Mouse (Mus musculus): ENCODE data around the gene L3mbtl1. TPM values are rescaled to one million over a fixed set of nuclear protein-coding genes. Genes with fewer than 3 reads are reported as not detected.

The L3mbtl1 gene
- polyA plus RNA-seq, 1 experiment from 2014 or later: 6.0 TPM

- H3K36me3 ChIP-seq: no peaks in the 10 kb centered on the region
- H3K27ac ChIP-seq (replicated peaks): no peak overlapping the region
- no peak overlapping the region for H3K9ac ChIP-seq (replicated peaks)
- peaks cover 4% of the 10 kb centered on the region; the same call in 1 of the 2 replicates for H3K27me3 ChIP-seq (replicated peaks)
- no peak for ATAC-seq (ENCODE audit: low FRiP score)
- WGBS: 93% methylated on average over 5 of the region's 5 CpGs
- no peak overlapping the region for H3K4me2 ChIP-seq
- H3K9me3 ChIP-seq (replicated peaks): no peaks in the 10 kb centered on the region
- no peak overlapping the region for H3K4me3 ChIP-seq (replicated peaks)
- peaks cover 15% of the 10 kb centered on the region for H3K4me1 ChIP-seq
Observed at GRCm38 (mm10) chr2:162946964-162947363, 3.7 kb downstream of the L3mbtl1 start.

DNA sequence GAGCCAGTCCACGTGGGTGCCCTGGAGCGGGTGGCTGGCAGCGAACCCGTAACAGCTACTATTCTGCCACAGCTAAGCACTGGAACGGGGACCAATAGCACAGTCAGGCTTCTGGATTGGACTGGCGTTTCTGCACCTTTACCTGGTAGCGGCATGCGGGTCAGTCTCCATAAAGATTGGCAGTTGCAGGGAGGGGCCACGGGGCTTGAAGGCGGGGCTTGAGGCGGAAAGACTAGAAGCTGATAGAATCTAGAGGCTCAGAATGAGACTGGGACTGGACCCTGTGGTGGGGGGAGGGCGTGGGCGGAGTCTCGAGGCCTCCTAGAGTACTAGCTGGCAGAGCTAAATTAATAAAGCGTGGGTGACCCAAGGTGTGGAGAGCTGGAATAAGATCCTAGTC, 4.5 kb downstream of the L3mbtl1 start:
- peaks cover 4% of the 10 kb centered on the region; the same call in 1 of the 2 replicates for H3K27me3 ChIP-seq (replicated peaks)
- H3K36me3 ChIP-seq: no peaks in the 10 kb centered on the region
- peak overlapping the region; percentile 18 for H3K4me3 ChIP-seq (replicated peaks)
- H3K9me3 ChIP-seq (replicated peaks): no peaks in the 10 kb centered on the region
- H3K9ac ChIP-seq (replicated peaks): no peak overlapping the region
- H3K4me1 ChIP-seq: peaks cover 11% of the 10 kb centered on the region
- 0 out of 2 replicates have a peak, but pooled peaks have one; percentile 15 for ATAC-seq (ENCODE audit: low FRiP score)
- peak overlapping the region; percentile 47 for H3K4me2 ChIP-seq
- no peak overlapping the region for H3K27ac ChIP-seq (replicated peaks)
- WGBS: 40% methylated on average over 15 of the region's 15 CpGs

DNA sequence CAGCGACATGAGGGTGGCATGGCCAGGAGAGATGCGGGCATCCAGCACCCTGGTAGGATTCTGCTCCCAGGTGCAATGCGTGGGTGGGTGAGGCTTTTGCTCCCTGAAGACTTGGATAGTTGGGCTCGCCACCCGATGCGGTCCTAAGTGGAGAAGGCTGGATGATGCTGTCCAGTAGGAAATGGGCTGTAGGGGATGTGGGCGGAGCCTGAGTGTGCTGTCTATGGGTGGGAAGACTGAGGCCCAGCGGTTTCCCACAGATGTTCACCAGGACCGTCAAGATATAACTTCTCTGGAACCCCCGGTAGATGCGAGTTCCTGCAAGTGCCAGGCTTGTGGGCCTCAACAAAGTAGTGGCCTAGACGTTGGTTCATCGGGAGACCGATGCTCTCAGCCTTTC, 4.9 kb downstream of the L3mbtl1 start:
- Histone ChIP-seq H3K9ac (replicated peaks) (no peak overlapping the region), H3K4me3 (replicated peaks) (peak overlapping the region; percentile 18), H3K27me3 (replicated peaks) (peaks cover 4% of the 10 kb centered on the region; the same call in 1 of the 2 replicates), H3K36me3 (no peaks in the 10 kb centered on the region), H3K4me2 (peak overlapping the region; percentile 47), H3K9me3 (replicated peaks) (no peaks in the 10 kb centered on the region), H3K4me1 (peaks cover 7% of the 10 kb centered on the region; the same call in 1 of the 2 replicates), H3K27ac (replicated peaks) (no peak overlapping the region)
- WGBS: 55% methylated on average over 14 of the region's 14 CpGs
- ATAC-seq (ENCODE audit: low FRiP score): no peak

DNA sequence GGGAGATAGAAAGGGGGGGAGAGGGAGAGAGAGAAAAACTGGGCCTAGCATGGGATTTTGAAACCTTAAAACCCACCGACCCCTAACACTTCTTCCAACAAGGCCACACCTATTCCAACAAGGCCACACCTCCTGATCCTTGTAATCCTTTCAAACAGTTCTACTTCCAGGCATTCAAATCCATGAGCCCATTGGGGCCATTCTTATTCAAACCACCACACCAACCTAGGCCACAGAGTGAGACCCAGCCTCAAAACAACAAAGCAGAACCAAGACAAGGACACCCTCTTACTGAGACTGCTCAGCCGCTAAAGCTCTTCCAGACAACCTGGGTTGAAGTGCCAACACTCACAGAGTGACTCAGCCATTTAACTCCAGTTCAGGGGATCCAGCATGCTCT, 7.5 kb downstream of the L3mbtl1 start:
- WGBS: 98% methylated on average over 2 of the region's 2 CpGs
- H3K27ac ChIP-seq (replicated peaks): no peak overlapping the region
- ATAC-seq (ENCODE audit: low FRiP score): no peak

DNA sequence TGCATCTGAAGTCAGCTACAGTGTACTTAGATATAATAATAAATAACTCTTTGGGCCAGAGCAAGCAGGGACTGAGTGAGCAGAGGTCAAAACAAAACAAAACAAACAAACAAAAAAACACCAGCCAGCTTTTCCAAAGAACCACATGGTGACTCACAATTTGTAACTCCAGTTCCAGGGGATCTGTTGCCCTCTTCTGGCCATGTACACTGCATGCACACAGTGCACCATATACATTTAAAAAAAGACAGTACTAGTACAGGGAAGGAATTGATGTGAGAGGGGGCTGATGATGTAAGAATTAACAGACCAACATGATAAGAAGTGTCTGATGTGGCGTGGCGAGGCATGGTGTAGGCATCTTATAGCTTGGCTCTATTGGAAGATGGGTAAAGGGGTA, 13.6 kb downstream of the L3mbtl1 start:
- H3K4me3 ChIP-seq (replicated peaks): no peak overlapping the region
- ATAC-seq (ENCODE audit: low FRiP score): no peak
- WGBS: 97% methylated on average over 2 of the region's 2 CpGs
- H3K36me3 ChIP-seq: no peaks in the 10 kb centered on the region
- H3K4me2 ChIP-seq: no peak overlapping the region
- H3K27me3 ChIP-seq (replicated peaks): no peaks in the 10 kb centered on the region; the same call in 1 of the 2 replicates
- H3K9me3 ChIP-seq (replicated peaks): no peaks in the 10 kb centered on the region
- no peaks in the 10 kb centered on the region for H3K4me1 ChIP-seq
- no peak overlapping the region for H3K9ac ChIP-seq (replicated peaks)
- H3K27ac ChIP-seq (replicated peaks): no peak overlapping the region

More for the DNA sequence above, 7.5 kb downstream of the L3mbtl1 start:
- no peaks in the 10 kb centered on the region for H3K36me3 ChIP-seq
- H3K4me2 ChIP-seq: no peak overlapping the region
- no peak overlapping the region for H3K9ac ChIP-seq (replicated peaks)
- H3K9me3 ChIP-seq (replicated peaks): no peaks in the 10 kb centered on the region
- H3K4me3 ChIP-seq (replicated peaks): no peak overlapping the region
- no peaks in the 10 kb centered on the region for H3K27me3 ChIP-seq (replicated peaks)
- H3K4me1 ChIP-seq: no peaks in the 10 kb centered on the region

DNA sequence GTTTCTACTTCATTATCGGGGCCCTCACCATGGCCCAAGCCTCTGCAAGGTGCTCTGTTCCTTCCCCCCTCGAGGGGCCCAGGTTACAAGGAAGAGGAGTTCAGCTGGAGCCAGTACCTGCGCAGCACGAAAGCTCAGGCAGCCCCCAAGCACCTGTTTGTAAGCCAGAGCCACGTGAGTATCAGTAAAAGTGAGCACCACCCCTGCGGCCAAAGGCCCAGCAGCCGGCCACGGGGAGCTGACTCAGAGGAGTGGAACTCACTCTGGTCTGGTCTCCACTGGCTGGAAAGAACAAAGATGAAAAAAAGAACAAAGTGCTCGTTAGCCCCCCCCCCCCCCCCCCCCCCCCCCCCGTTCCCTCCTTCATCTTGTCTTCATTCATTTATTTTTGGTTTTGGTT, 18.0 kb downstream of the L3mbtl1 start:
- no peak overlapping the region for H3K9ac ChIP-seq (replicated peaks)
- no peaks in the 10 kb centered on the region for H3K36me3 ChIP-seq
- no peak for ATAC-seq (ENCODE audit: low FRiP score)
- H3K27me3 ChIP-seq (replicated peaks): no peaks in the 10 kb centered on the region
- no peak overlapping the region for H3K4me3 ChIP-seq (replicated peaks)
- H3K4me2 ChIP-seq: no peak overlapping the region
- H3K27ac ChIP-seq (replicated peaks): no peak overlapping the region
- WGBS: 82% methylated on average over 8 of the region's 10 CpGs
- no peaks in the 10 kb centered on the region for H3K4me1 ChIP-seq
- no peaks in the 10 kb centered on the region for H3K9me3 ChIP-seq (replicated peaks)

- H3K9me3 ChIP-seq (replicated peaks): no peaks in the 10 kb centered on the region
- no peak overlapping the region for H3K9ac ChIP-seq (replicated peaks)
- 0 out of 2 replicates have a peak, but pooled peaks cover 3% of the 10 kb centered on the region for H3K27me3 ChIP-seq (replicated peaks)
- no peak for ATAC-seq (ENCODE audit: low FRiP score)
- no peaks in the 10 kb centered on the region for H3K4me1 ChIP-seq
- no peak overlapping the region for H3K27ac ChIP-seq (replicated peaks)
- no peaks in the 10 kb centered on the region for H3K36me3 ChIP-seq
- WGBS: 89% methylated on average over 2 of the region's 2 CpGs
- H3K4me3 ChIP-seq (replicated peaks): no peak overlapping the region
- H3K4me2 ChIP-seq: no peak overlapping the region
Observed at GRCm38 (mm10) chr2:162966734-162967133, 23.5 kb downstream of the L3mbtl1 start.

- no peak for ATAC-seq (ENCODE audit: low FRiP score)
- peaks cover under 1% of the 10 kb centered on the region; the same call in 1 of the 2 replicates for H3K4me1 ChIP-seq
- 6% methylated on average over 5 of the region's 5 CpGs for WGBS
- no peak overlapping the region for H3K4me3 ChIP-seq (replicated peaks)
- 0 out of 2 replicates have a peak, but pooled peaks cover 3% of the 10 kb centered on the region for H3K27me3 ChIP-seq (replicated peaks)
- no peak overlapping the region for H3K27ac ChIP-seq (replicated peaks)
- H3K4me2 ChIP-seq: no peak overlapping the region
- no peaks in the 10 kb centered on the region for H3K9me3 ChIP-seq (replicated peaks)
- H3K9ac ChIP-seq (replicated peaks): no peak overlapping the region
- H3K36me3 ChIP-seq: no peaks in the 10 kb centered on the region
Observed at GRCm38 (mm10) chr2:162968357-162968756, 25.1 kb downstream of the L3mbtl1 start.

DNA sequence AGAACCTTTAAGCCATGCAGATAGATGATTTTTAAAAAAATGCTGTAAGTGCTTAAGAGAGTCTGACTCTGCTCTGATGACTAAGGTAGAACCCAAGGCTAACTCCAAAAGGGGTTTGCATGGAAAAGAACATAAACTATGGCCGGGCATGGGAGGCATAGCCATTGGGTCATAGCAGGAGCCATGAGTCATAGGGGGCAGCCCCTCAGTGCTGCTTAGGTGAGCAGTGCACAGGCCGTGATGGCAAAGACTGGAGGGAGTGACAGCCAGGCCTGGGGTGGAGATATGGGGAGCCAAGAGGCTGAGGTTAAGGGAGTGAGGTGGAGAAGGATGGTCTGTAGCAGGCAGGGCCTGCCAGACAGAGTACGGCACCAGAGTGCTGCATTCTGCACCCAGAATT, 25.8 kb downstream of the L3mbtl1 start:
- no peak overlapping the region for H3K27ac ChIP-seq (replicated peaks)
- H3K9ac ChIP-seq (replicated peaks): no peak overlapping the region
- no peak for ATAC-seq (ENCODE audit: low FRiP score)
- no peak overlapping the region for H3K4me3 ChIP-seq (replicated peaks)
- peaks cover 6% of the 10 kb centered on the region for H3K4me1 ChIP-seq
- no peaks in the 10 kb centered on the region for H3K36me3 ChIP-seq
- no peak overlapping the region for H3K4me2 ChIP-seq
- H3K9me3 ChIP-seq (replicated peaks): no peaks in the 10 kb centered on the region
- WGBS: 94% methylated on average over 3 of the region's 3 CpGs
- H3K27me3 ChIP-seq (replicated peaks): 0 out of 2 replicates have a peak, but pooled peaks cover 3% of the 10 kb centered on the region

GRCm38 (mm10) chr2:162970896-162971295, 27.6 kb downstream of the L3mbtl1 start:
- 87% methylated on average over 6 of the region's 6 CpGs for WGBS
- Histone ChIP-seq H3K9me3 (replicated peaks) (no peaks in the 10 kb centered on the region), H3K36me3 (no peaks in the 10 kb centered on the region), H3K27ac (replicated peaks) (no peak overlapping the region), H3K4me3 (replicated peaks) (no peak overlapping the region), H3K27me3 (replicated peaks) (0 out of 2 replicates have a peak, but pooled peaks cover 3% of the 10 kb centered on the region), H3K4me1 (peaks cover 16% of the 10 kb centered on the region), H3K9ac (replicated peaks) (no peak overlapping the region), H3K4me2 (no peak overlapping the region)
- ATAC-seq (ENCODE audit: low FRiP score): no peak

GRCm38 (mm10) chr2:162972752-162973151, 29.5 kb downstream of the L3mbtl1 start:
- ATAC-seq (ENCODE audit: low FRiP score): no peak
- 0 out of 2 replicates have a peak, but pooled peaks cover 3% of the 10 kb centered on the region for H3K27me3 ChIP-seq (replicated peaks)
- WGBS: 55% methylated on average over 7 of the region's 7 CpGs

DNA sequence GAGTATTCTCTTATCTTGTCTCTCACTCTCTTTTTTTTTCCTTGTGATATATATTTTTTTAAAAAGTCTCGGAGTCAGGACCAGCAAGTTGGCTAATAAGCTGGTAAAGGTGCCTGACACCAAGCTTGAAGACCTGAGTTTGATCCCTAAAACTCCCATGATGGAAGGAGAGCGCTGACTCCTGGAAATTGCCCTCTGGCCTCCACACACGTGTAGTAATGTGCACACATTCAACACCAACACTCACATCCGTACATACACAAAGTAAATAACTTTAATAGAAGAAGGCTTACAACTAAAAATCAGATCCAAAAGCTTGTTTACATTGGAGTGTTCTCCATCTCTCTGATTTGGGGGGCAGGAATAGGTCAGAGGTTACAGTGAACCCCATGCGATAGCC, 29.9 kb downstream of the L3mbtl1 start:
- no peak overlapping the region for H3K9ac ChIP-seq (replicated peaks)
- 72% methylated on average over 5 of the region's 5 CpGs for WGBS
- H3K27ac ChIP-seq (replicated peaks): no peak overlapping the region
- no peaks in the 10 kb centered on the region for H3K9me3 ChIP-seq (replicated peaks)
- peaks cover 16% of the 10 kb centered on the region for H3K4me1 ChIP-seq
- 0 out of 2 replicates have a peak, but pooled peaks cover 3% of the 10 kb centered on the region for H3K27me3 ChIP-seq (replicated peaks)
- no peak overlapping the region for H3K4me2 ChIP-seq
- no peak overlapping the region for H3K4me3 ChIP-seq (replicated peaks)
- H3K36me3 ChIP-seq: no peaks in the 10 kb centered on the region
- no peak for ATAC-seq (ENCODE audit: low FRiP score)

More at GRCm38 (mm10) chr2:162972752-162973151, 29.5 kb downstream of the L3mbtl1 start:
- Histone ChIP-seq H3K36me3 (no peaks in the 10 kb centered on the region), H3K9ac (replicated peaks) (no peak overlapping the region), H3K4me3 (replicated peaks) (no peak overlapping the region), H3K4me2 (no peak overlapping the region), H3K9me3 (replicated peaks) (no peaks in the 10 kb centered on the region), H3K4me1 (peaks cover 16% of the 10 kb centered on the region), H3K27ac (replicated peaks) (no peak overlapping the region)

All from neural tube, embryonic 15.5 days (tissue).